Mouse (Mus musculus): ENCODE measurements around the gene Sapcd2. TPM values are rescaled to one million over a fixed set of nuclear protein-coding genes. Genes with fewer than 3 reads are reported as not detected.
A peak's percentile ranks its signal among the peaks of the same experiment; 100 is the strongest.
"Not testable (repeated sequence)": the region's sequence is repeated elsewhere in the genome, so short reads cannot be mapped to it uniquely, and the experiment has no call there.

Gene Sapcd2
- polyA plus RNA-seq, 1 experiment from 2014 or later: 56.7 TPM

DNA sequence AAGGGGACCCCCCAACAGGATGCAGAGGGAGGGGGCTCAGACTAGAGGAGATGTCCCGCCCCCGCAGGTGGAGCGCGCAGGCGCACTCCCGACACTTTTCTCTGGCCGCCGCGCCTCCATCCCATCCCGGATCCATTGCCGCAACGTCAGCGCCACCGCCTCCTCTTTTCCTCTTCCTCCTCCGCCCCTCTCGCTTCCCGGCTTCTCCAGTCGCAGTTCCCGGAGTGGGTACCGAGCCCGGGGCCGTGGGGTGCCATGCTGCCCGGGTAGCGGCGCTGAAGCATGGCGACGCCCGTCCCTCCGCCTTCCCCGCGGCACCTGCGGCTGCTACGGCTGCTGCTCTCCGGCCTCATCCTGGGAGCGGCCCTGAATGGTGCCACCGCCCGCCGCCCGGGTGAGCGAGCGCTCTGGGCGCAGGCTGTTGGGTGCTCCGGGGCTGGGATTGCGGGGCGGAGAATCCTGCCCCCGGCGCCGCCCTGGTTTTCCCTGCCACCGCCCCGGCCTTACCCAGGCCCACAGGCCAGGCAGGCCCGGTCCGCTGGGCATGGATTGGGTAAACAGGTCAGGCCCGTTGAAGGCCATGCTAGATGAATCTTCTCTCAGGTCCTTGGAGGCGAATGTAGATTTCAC, 31.0 kb downstream of the Sapcd2 start:
- Histone ChIP-seq H3K27me3 (replicated peaks; ENCODE audit: control insufficient read depth, insufficient read depth, low read length) (peaks cover 24% of the 10 kb centered on the region; the same call in 1 of the 2 replicates), H3K4me3 (ENCODE audit: low read length) (peak overlapping the region; percentile 69), H3K9me3 (ENCODE audit: control insufficient read depth, low read length) (no peaks in the 10 kb centered on the region), H3K36me3 (ENCODE audit: control insufficient read depth, insufficient read depth, low read length) (no peaks in the 10 kb centered on the region), H3K4me2 (ENCODE audit: low read depth, low read length) (peak overlapping the region; percentile 83), H3K4me1 (ENCODE audit: control insufficient read depth, insufficient read depth, low read length) (peaks cover 10% of the 10 kb centered on the region; the same call in 1 of the 2 replicates), H3K9ac (ENCODE audit: low read depth, low read length) (peak overlapping the region; percentile 69), H3K27ac (ENCODE audit: low read length) (peak overlapping the region; percentile 63; the same call in 1 of the 2 replicates)
- ATAC-seq: peak; percentile 76
- WGBS: under 1% methylated on average over 54 of the region's 54 CpGs

- no peaks in the 10 kb centered on the region for H3K36me3 ChIP-seq (ENCODE audit: control insufficient read depth, insufficient read depth, low read length)
- H3K9ac ChIP-seq (ENCODE audit: low read depth, low read length): no peak overlapping the region; the same call in 1 of the 2 replicates
- H3K4me1 ChIP-seq (ENCODE audit: control insufficient read depth, insufficient read depth, low read length): peaks cover 10% of the 10 kb centered on the region; the same call in 1 of the 2 replicates
- no peak overlapping the region for H3K4me3 ChIP-seq (ENCODE audit: low read length)
- no peak overlapping the region for H3K4me2 ChIP-seq (ENCODE audit: low read depth, low read length)
- H3K9me3 ChIP-seq (ENCODE audit: control insufficient read depth, low read length): no peaks in the 10 kb centered on the region
- no peak for ATAC-seq
- 88% methylated on average over 4 of the region's 4 CpGs for WGBS
- H3K27me3 ChIP-seq (replicated peaks; ENCODE audit: control insufficient read depth, insufficient read depth, low read length): peaks cover 24% of the 10 kb centered on the region; the same call in 1 of the 2 replicates
- H3K27ac ChIP-seq (ENCODE audit: low read length): no peak overlapping the region
Observed at GRCm38 (mm10) chr2:25403994-25404393, 31.9 kb downstream of the Sapcd2 start.

DNA sequence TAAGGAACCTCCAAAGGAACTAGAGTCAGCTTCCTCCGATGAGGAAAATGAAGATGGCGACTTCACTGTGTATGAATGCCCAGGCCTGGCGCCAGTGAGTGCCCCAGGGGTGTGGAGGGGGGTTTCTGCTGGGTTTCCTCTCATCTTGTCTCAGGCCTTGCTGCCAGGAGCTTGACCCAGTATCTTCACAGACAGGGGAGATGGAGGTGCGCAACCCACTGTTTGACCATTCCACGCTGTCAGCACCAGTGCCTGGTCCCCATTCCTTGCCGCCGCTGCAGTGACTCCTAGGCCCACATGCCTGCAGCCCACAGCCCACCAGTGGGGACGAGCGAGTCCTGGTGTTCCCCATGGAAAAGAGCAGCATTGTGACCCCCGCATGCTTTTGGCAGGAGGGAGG, 36.8 kb downstream of the Sapcd2 start:
- ATAC-seq: no peak
- Histone ChIP-seq H3K27me3 (replicated peaks; ENCODE audit: control insufficient read depth, insufficient read depth, low read length) (peaks cover 4% of the 10 kb centered on the region; the same call in 1 of the 2 replicates), H3K4me1 (ENCODE audit: control insufficient read depth, insufficient read depth, low read length) (no peaks in the 10 kb centered on the region), H3K4me2 (ENCODE audit: low read depth, low read length) (no peak overlapping the region), H3K4me3 (ENCODE audit: low read length) (no peak overlapping the region), H3K36me3 (ENCODE audit: control insufficient read depth, insufficient read depth, low read length) (no peaks in the 10 kb centered on the region), H3K27ac (ENCODE audit: low read length) (no peak overlapping the region), H3K9me3 (ENCODE audit: control insufficient read depth, low read length) (no peaks in the 10 kb centered on the region), H3K9ac (ENCODE audit: low read depth, low read length) (no peak overlapping the region)
- 89% methylated on average over 10 of the region's 10 CpGs for WGBS

- H3K27me3 ChIP-seq (replicated peaks; ENCODE audit: control insufficient read depth, insufficient read depth, low read length); H3K4me1 ChIP-seq (ENCODE audit: control insufficient read depth, insufficient read depth, low read length); H3K9me3 ChIP-seq (ENCODE audit: control insufficient read depth, low read length); H3K36me3 ChIP-seq (ENCODE audit: control insufficient read depth, insufficient read depth, low read length); H3K4me2 ChIP-seq (ENCODE audit: low read depth, low read length); ATAC-seq; H3K27ac ChIP-seq (ENCODE audit: low read length); H3K4me3 ChIP-seq (ENCODE audit: low read length); H3K9ac ChIP-seq (ENCODE audit: low read depth, low read length): not testable (repeated sequence)
Observed at GRCm38 (mm10) chr2:25413436-25413835, 41.3 kb downstream of the Sapcd2 start.

DNA sequence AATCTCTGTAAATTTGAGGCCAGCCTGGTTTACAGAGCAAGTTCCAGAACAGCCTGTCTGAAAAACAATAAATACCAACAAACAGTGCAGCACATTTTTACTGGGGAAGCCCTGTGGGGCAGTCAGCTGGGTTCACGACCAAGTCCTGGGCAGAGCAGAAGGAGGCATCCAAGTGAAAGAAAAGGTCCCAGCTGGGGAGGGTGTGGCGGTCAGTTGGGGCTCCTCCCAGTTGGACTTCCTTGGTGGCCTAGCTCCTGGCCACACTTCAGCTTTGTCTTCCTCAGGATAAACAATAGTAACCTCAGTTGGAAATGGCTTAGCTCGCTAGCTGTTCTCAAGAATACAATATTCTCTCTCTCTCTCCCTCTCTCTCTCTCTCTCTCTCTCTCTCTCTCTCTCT, 45.3 kb downstream of the Sapcd2 start:
- H3K27me3 ChIP-seq (replicated peaks; ENCODE audit: control insufficient read depth, insufficient read depth, low read length): no peaks in the 10 kb centered on the region
- no peaks in the 10 kb centered on the region for H3K9me3 ChIP-seq (ENCODE audit: control insufficient read depth, low read length)
- no peak overlapping the region for H3K4me2 ChIP-seq (ENCODE audit: low read depth, low read length)
- no peak overlapping the region for H3K27ac ChIP-seq (ENCODE audit: low read length)
- H3K9ac ChIP-seq (ENCODE audit: low read depth, low read length): no peak overlapping the region
- H3K36me3 ChIP-seq (ENCODE audit: control insufficient read depth, insufficient read depth, low read length): no peaks in the 10 kb centered on the region
- no peak overlapping the region for H3K4me3 ChIP-seq (ENCODE audit: low read length)
- 30% methylated on average over 3 of the region's 3 CpGs for WGBS
- ATAC-seq: no peak
- no peaks in the 10 kb centered on the region for H3K4me1 ChIP-seq (ENCODE audit: control insufficient read depth, insufficient read depth, low read length)

- Histone ChIP-seq H3K36me3 (ENCODE audit: control insufficient read depth, insufficient read depth, low read length) (no peaks in the 10 kb centered on the region), H3K4me2 (ENCODE audit: low read depth, low read length) (no peak overlapping the region), H3K9ac (ENCODE audit: low read depth, low read length) (no peak overlapping the region), H3K9me3 (ENCODE audit: control insufficient read depth, low read length) (no peaks in the 10 kb centered on the region), H3K4me1 (ENCODE audit: control insufficient read depth, insufficient read depth, low read length) (no peaks in the 10 kb centered on the region; the same call in 1 of the 2 replicates), H3K27ac (ENCODE audit: low read length) (no peak overlapping the region), H3K27me3 (replicated peaks; ENCODE audit: control insufficient read depth, insufficient read depth, low read length) (peaks cover 12% of the 10 kb centered on the region; the same call in 1 of the 2 replicates), H3K4me3 (ENCODE audit: low read length) (no peak overlapping the region)
- 27% methylated on average over 3 of the region's 3 CpGs for WGBS
- ATAC-seq: no peak; the same call in 1 of the 2 replicates
Observed at GRCm38 (mm10) chr2:25421896-25422295, 49.8 kb downstream of the Sapcd2 start.

- H3K9ac ChIP-seq (ENCODE audit: low read depth, low read length): 0 out of 2 replicates have a peak within 1 kb of the TSS, but pooled peaks have one; percentile 7
- ATAC-seq: 0 out of 2 replicates have a peak, but pooled peaks have one; percentile 23
- WGBS: 62% methylated on average over 17 of the region's 17 CpGs
Observed at GRCm38 (mm10) chr2:25422587-25423410, 50.7 kb downstream of the Sapcd2 start, which contains the start of gene Fut7. Gene Fut7 (plus strand): TSS chr2:25423267.

GRCm38 (mm10) chr2:25423626-25424025, 51.5 kb downstream of the Sapcd2 start:
- no peak overlapping the region for H3K4me2 ChIP-seq (ENCODE audit: low read depth, low read length)
- peaks cover 3% of the 10 kb centered on the region; the same call in 1 of the 2 replicates for H3K4me1 ChIP-seq (ENCODE audit: control insufficient read depth, insufficient read depth, low read length)
- no peak overlapping the region for H3K27ac ChIP-seq (ENCODE audit: low read length)
- WGBS: 62% methylated on average over 1 of the region's 1 CpGs
- peaks cover 12% of the 10 kb centered on the region; the same call in 1 of the 2 replicates for H3K27me3 ChIP-seq (replicated peaks; ENCODE audit: control insufficient read depth, insufficient read depth, low read length)
- H3K4me3 ChIP-seq (ENCODE audit: low read length): no peak overlapping the region
- no peaks in the 10 kb centered on the region for H3K9me3 ChIP-seq (ENCODE audit: control insufficient read depth, low read length)
- H3K9ac ChIP-seq (ENCODE audit: low read depth, low read length): 0 out of 2 replicates have a peak overlapping the region, but pooled peaks have one; percentile 7
- H3K36me3 ChIP-seq (ENCODE audit: control insufficient read depth, insufficient read depth, low read length): no peaks in the 10 kb centered on the region
- ATAC-seq: no peak

More at GRCm38 (mm10) chr2:25422587-25423410, 50.7 kb downstream of the Sapcd2 start, which contains the start of gene Fut7:
- Histone ChIP-seq H3K27ac (ENCODE audit: low read length) (no peak within 1 kb of the TSS), H3K9me3 (ENCODE audit: control insufficient read depth, low read length) (no peaks in the 10 kb centered on the region), H3K4me1 (ENCODE audit: control insufficient read depth, insufficient read depth, low read length) (no peaks in the 10 kb centered on the region; the same call in 1 of the 2 replicates), H3K27me3 (replicated peaks; ENCODE audit: control insufficient read depth, insufficient read depth, low read length) (peaks cover 12% of the 10 kb centered on the region; the same call in 1 of the 2 replicates), H3K36me3 (ENCODE audit: control insufficient read depth, insufficient read depth, low read length) (no peaks in the 10 kb centered on the region), H3K4me3 (ENCODE audit: low read length) (no peak within 1 kb of the TSS), H3K4me2 (ENCODE audit: low read depth, low read length) (no peak within 1 kb of the TSS)

DNA sequence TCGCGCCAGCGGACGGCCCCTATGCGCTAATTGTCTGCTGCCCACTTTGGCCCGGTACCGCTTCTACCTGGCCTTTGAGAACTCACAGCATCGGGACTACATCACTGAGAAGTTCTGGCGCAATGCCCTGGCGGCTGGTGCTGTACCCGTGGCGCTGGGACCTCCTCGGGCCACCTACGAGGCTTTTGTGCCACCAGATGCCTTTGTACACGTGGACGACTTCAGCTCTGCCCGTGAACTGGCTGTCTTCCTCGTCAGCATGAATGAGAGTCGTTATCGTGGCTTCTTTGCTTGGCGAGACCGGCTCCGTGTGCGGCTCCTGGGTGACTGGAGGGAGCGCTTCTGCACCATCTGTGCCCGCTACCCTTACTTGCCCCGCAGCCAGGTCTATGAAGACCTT, 53.4 kb downstream of the Sapcd2 start:
- no peaks in the 10 kb centered on the region for H3K9me3 ChIP-seq (ENCODE audit: control insufficient read depth, low read length)
- peaks cover 12% of the 10 kb centered on the region; the same call in 1 of the 2 replicates for H3K27me3 ChIP-seq (replicated peaks; ENCODE audit: control insufficient read depth, insufficient read depth, low read length)
- H3K9ac ChIP-seq (ENCODE audit: low read depth, low read length): no peak overlapping the region
- H3K4me3 ChIP-seq (ENCODE audit: low read length): no peak overlapping the region
- H3K4me2 ChIP-seq (ENCODE audit: low read depth, low read length): no peak overlapping the region
- 53% methylated on average over 27 of the region's 27 CpGs for WGBS
- H3K27ac ChIP-seq (ENCODE audit: low read length): no peak overlapping the region
- no peak for ATAC-seq
- H3K4me1 ChIP-seq (ENCODE audit: control insufficient read depth, insufficient read depth, low read length): peaks cover 3% of the 10 kb centered on the region; the same call in 1 of the 2 replicates
- no peaks in the 10 kb centered on the region for H3K36me3 ChIP-seq (ENCODE audit: control insufficient read depth, insufficient read depth, low read length)

Data from intestine, embryonic 16.5 days (tissue).